Mouse (Mus musculus) thymus, adult 2 months (tissue): ENCODE data around the gene Pgpep1l. TPM values are rescaled to one million over a fixed set of nuclear protein-coding genes. Genes with fewer than 3 reads are reported as not detected.
"Not testable (repeated sequence)": the region's sequence is repeated elsewhere in the genome, so short reads cannot be mapped to it uniquely, and the experiment has no call there.

Experiments
- DNase-seq: peaks from one replicate; pipeline ENCODE4 v3.0.0; 2021
- H3K27ac ChIP-seq: fragments of 200-500 bp; 2 replicates; pipeline ENCODE4 v1.5.1; 2012; ENCODE audit warnings: low read length, control low read depth; ENCODE audit not compliant: control insufficient read depth, insufficient read depth
- H3K27me3 ChIP-seq: fragments of 200-500 bp; 2 replicates; pipeline ENCODE4 v1.6.1; 2012; ENCODE audit warnings: mild to moderate bottlenecking, low read length, moderate library complexity, mixed read lengths; ENCODE audit not compliant: control insufficient read depth, insufficient read depth
- H3K36me3 ChIP-seq: fragments of 200-500 bp; 2 replicates; pipeline ENCODE4 v1.6.1; 2012; ENCODE audit warnings: mild to moderate bottlenecking, low read length, moderate library complexity; ENCODE audit not compliant: control insufficient read depth, insufficient read depth
- H3K4me1 ChIP-seq: fragments of 200-500 bp; replicated peaks from 2 replicates; pipeline ENCODE4 v1.6.1; 2012; ENCODE audit warnings: low read length; ENCODE audit not compliant: control insufficient read depth, insufficient read depth
- H3K4me3 ChIP-seq: fragments of 200-500 bp; 2 replicates; pipeline ENCODE4 v1.5.1; 2012; ENCODE audit warnings: mild to moderate bottlenecking, low read length, control low read depth, moderate library complexity; ENCODE audit not compliant: control insufficient read depth, insufficient read depth
- CTCF ChIP-seq: fragments of 200-500 bp; IDR thresholded peaks from 2 replicates; pipeline ENCODE4 v1.5.1; 2012; ENCODE audit warnings: mild to moderate bottlenecking, control low read depth, low read length, moderate library complexity, borderline replicate concordance; ENCODE audit not compliant: control insufficient read depth, poor library complexity, insufficient read depth; ENCODE audit errors: extremely low read depth
- POLR2A ChIP-seq: fragments of 200-500 bp; IDR thresholded peaks from 2 replicates; pipeline ENCODE4 v1.6.1; 2012; ENCODE audit warnings: mild to moderate bottlenecking, low read length, control low read depth, moderate library complexity; ENCODE audit not compliant: control insufficient read depth, poor library complexity, insufficient read depth; ENCODE audit errors: extremely low read depth
- WGBS: fragments of 180-500 bp; shearing (Covaris S2); methylation state at CpG from one replicate; pipeline ENCODE4 v1.1.7; 2018; 5-methylcytosine and 5-hydroxymethylcytosine counted together
- polyA plus RNA-seq: library from polyadenylated mRNA; depleted of rRNA; stranded (reverse); fragments of >200 nt; gene quantifications from 2 replicates; pipeline ENCODE4 v1.2.3, GENCODE M21; 2012

The Pgpep1l gene
- polyA plus RNA-seq, 1 experiment, result 1.5 TPM

GRCm38 (mm10) chr7:68277897-68278270, 13.9 kb upstream of the Pgpep1l start:
- no peak for DNase-seq
- TF ChIP-seq POLR2A, result no peak
- no peak for TF ChIP-seq CTCF
- Histone ChIP-seq H3K27me3 (no peaks in the 10 kb centered on the region), H3K4me3 (peak overlapping the region; percentile 49; the same call in 1 of the 2 replicates), H3K36me3 (no peaks in the 10 kb centered on the region), H3K4me1 (peaks cover 38% of the 10 kb centered on the region), H3K27ac (peak overlapping the region; percentile 77)
- 50% methylated on average over 4 of the region's 4 CpGs for WGBS

DNA sequence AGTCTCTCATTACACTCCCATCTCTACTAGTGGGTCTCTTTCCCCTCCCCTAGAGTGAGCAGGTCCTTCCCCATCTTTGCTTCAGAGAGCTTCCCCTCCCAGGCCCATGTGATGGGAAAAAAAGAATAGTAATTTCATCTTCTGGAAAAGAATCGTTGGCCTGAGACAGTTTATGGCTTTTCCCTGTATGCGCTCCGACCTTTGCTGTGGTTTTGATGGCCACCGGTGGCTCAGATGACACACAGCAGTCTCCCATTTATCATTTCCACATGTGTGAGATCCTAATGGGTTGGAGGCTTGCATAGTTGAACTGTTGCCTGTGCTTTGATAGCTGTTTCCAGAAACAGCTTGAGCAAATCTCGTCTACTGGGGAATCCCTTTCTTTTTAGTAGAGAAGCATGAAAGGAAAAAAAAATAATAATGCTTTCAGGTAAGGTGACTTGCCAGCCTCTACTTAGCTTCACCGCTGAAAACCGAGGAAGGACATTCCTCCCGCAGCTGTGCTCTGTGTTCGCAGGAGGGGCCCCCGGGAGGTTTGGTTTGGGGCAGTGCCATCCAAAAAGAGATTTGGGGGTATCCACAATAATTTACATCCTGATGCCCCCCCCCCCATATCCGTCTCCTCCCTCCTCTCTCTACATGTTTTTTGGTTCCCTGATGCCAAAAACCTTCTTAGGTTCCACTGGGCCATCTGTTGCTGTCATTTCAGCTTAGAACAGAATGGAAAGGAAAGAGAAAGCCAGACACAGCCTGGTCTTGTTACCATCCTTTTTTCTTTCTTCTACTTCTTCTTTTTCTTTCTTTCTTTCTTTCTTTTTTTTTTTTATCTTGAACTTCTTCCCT, 13.2 kb upstream of the Pgpep1l start:
- WGBS, result 2% methylated on average over 11 of the region's 11 CpGs
- DNase-seq, result no peak
- Histone ChIP-seq H3K4me3 (peak overlapping the region; percentile 56), H3K27me3 (no peaks in the 10 kb centered on the region), H3K36me3 (no peaks in the 10 kb centered on the region), H3K27ac (peak overlapping the region; percentile 92), H3K4me1 (peaks cover 42% of the 10 kb centered on the region)
- TF ChIP-seq CTCF, result no peak
- TF ChIP-seq POLR2A, result no peak

DNA sequence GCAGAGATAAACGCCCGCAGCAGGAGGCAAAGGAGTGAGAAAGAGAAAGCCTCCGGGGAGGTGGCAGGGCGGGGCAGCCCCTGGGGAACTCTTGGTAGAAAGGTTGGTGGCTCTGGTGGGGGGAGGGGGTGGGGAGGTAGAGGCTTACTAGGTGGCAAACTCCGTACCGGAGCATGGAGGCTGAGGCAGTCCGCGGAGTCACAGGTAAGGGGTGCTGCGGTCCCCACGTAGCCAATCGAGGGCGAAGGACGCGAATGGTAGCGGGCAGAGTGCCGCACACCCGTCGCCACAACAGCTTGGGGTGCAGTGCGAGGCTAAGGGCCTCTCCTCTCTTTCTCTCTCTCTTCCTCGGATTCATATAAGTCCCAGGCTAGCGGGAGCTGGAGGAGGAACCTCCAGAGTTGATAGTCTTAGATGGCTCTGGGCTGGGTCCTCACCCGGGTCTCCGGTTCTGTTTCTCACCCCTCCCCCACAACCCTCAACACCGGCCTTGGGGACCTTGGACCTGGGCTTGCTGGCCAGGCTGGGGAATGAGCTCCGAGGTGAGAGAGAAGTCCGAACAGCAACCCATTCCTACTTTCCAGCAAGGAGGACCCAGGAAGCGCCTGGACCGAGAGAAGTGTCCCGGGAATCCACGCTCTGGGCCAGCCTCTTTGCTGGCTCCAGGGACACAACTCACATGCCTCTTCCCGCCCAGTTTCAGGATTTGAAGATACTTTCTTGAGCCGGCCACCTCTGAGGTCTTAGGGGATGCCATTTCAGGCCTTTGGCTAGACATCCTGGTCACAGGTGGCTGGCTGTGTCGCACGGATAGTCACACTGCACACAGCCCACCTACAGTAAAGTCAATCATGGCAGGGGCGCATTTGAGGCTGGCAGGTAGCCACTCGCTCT, 12.1 kb upstream of the Pgpep1l start:
- DNase-seq, result peak; percentile 75
- peak overlapping the region; percentile 85 for H3K27ac ChIP-seq
- 2% methylated on average over 36 of the region's 36 CpGs for WGBS
- no peaks in the 10 kb centered on the region for H3K27me3 ChIP-seq
- peaks cover 40% of the 10 kb centered on the region for H3K4me1 ChIP-seq
- peak overlapping the region; percentile 55 for H3K4me3 ChIP-seq
- no peaks in the 10 kb centered on the region for H3K36me3 ChIP-seq
- TF ChIP-seq POLR2A (peak; percentile 86), CTCF (0 out of 2 replicates have a peak, but pooled peaks have one; percentile 1)

DNA sequence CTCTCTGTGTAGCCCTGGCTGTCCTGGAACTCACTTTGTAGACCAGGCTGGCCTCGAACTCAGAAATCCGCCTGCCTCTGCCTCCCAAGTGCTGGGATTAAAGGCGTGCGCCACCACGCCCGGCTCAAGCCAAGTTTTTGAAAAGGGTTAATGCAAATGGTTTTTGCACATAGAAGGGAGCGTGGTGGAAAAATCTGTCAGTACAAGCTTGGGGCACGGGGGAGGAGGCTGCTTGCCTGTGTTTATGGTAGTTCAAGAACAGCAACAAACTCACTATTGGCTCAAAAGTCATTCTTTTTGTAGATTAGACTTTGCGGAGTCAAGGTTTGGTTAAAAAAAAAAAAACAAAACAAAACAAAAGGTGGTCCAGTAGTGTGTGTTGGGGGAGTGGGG, 11.4 kb upstream of the Pgpep1l start:
- peak overlapping the region; percentile 55 for H3K4me3 ChIP-seq
- WGBS, result 10% methylated on average over 9 of the region's 9 CpGs
- H3K4me1 ChIP-seq, result peaks cover 36% of the 10 kb centered on the region
- not testable (repeated sequence) for H3K36me3 ChIP-seq, H3K27me3 ChIP-seq, DNase-seq
- peak overlapping the region; percentile 85 for H3K27ac ChIP-seq

DNA sequence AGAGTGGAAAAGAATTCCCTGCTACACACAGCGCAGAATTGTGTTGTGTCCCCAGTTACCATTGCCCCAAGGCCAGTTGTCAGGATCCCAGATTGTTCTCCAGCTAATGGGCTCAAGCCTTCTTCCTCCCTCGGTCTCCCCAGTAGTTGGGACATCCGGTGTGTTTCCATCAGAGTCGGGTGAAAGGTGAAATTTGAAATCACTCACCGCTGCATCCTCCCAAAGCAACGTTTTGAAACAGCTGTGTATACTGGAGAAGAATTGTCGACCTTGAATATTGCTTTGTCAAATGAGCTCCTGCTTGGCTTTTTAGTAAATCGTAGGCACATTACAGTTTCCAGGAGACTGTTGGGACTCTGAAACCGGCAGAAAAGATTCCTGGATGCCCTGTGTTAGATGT, 10.9 kb upstream of the Pgpep1l start:
- H3K4me1 ChIP-seq, result peaks cover 33% of the 10 kb centered on the region
- H3K4me3 ChIP-seq, result no peak overlapping the region; the same call in 1 of the 2 replicates
- no peak for DNase-seq
- TF ChIP-seq CTCF (no peak), POLR2A (no peak)
- peak overlapping the region; percentile 39 for H3K27ac ChIP-seq
- no peaks in the 10 kb centered on the region for H3K36me3 ChIP-seq
- WGBS, result 27% methylated on average over 9 of the region's 9 CpGs
- H3K27me3 ChIP-seq, result no peaks in the 10 kb centered on the region

DNA sequence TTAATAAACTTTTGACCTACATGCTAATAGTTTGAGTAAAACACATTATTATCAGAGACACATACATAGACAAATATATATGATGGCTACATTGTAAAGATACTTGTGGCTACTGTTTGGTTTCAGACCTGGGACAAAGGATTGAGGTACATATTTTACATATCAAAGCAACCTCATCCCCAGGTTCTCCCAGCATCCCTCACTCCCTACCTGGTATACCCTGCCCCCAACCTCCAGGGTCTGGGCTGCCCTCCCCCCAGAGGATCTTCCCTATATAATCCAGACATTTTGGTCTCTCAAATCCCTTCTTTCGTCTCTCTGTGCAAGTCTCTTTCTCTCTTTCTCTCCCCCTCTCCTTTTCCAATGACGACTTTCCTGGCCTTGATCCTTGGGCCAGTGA, 10.2 kb upstream of the Pgpep1l start:
- no peaks in the 10 kb centered on the region for H3K36me3 ChIP-seq
- no peak for TF ChIP-seq CTCF
- TF ChIP-seq POLR2A, result no peak
- peaks cover 28% of the 10 kb centered on the region for H3K4me1 ChIP-seq
- H3K27me3 ChIP-seq, result no peaks in the 10 kb centered on the region
- no peak overlapping the region for H3K27ac ChIP-seq
- WGBS, result 17% methylated on average over 2 of the region's 2 CpGs
- no peak for DNase-seq
- no peak overlapping the region for H3K4me3 ChIP-seq
